Mouse (Mus musculus): ENCODE results near the gene Papolb. TPM values are rescaled to one million over a fixed set of nuclear protein-coding genes. Genes with fewer than 3 reads are reported as not detected.

The Papolb gene
- polyA plus RNA-seq, 1 experiment from 2014 or later, result not detected

GRCm38 (mm10) chr5:142524711-142525464 is 5.0 kb downstream of the Papolb start:
- DNase-seq (ENCODE audit: low spot score) (no peak), ATAC-seq (ENCODE audit: low FRiP score, low TSS enrichment) (no peak)
- no peak overlapping the region for H3K9ac ChIP-seq (ENCODE audit: low read length)
- H3K27me3 ChIP-seq (ENCODE audit: control insufficient read depth, insufficient read depth, low read length), result no peaks in the 10 kb centered on the region
- no peak overlapping the region for H3K27ac ChIP-seq (replicated peaks)
- no peak overlapping the region for H3K4me2 ChIP-seq (replicated peaks; ENCODE audit: low read depth)
- WGBS, result 61% methylated on average over 8 of the region's 8 CpGs
- no peaks in the 10 kb centered on the region for H3K4me1 ChIP-seq (replicated peaks; ENCODE audit: control insufficient read depth, insufficient read depth)
- TF ChIP-seq CTCF (IDR thresholded peaks at IDR 0.05; ENCODE audit: low read depth) (no peak), EP300 (optimal IDR thresholded peaks at IDR 0.05) (no peak)
- no peaks in the 10 kb centered on the region for H3K36me3 ChIP-seq (ENCODE audit: control insufficient read depth, insufficient read depth, low read length)
- H3K9me3 ChIP-seq (ENCODE audit: control insufficient read depth, low read length), result no peaks in the 10 kb centered on the region
- no peak overlapping the region for H3K4me3 ChIP-seq (ENCODE audit: low read depth, low read length)

GRCm38 (mm10) chr5:142521195-142521866 is 8.5 kb downstream of the Papolb start:
- no peak overlapping the region for H3K4me3 ChIP-seq (ENCODE audit: low read depth, low read length)
- WGBS, result 76% methylated on average over 11 of the region's 11 CpGs
- H3K27ac ChIP-seq (replicated peaks), result no peak overlapping the region
- ATAC-seq (ENCODE audit: low FRiP score, low TSS enrichment) (no peak), DNase-seq (ENCODE audit: low spot score) (no peak)
- H3K9me3 ChIP-seq (ENCODE audit: control insufficient read depth, low read length), result no peaks in the 10 kb centered on the region
- H3K9ac ChIP-seq (ENCODE audit: low read length), result no peak overlapping the region
- H3K4me2 ChIP-seq (replicated peaks; ENCODE audit: low read depth), result no peak overlapping the region
- H3K4me1 ChIP-seq (replicated peaks; ENCODE audit: control insufficient read depth, insufficient read depth), result no peaks in the 10 kb centered on the region
- TF ChIP-seq EP300 (optimal IDR thresholded peaks at IDR 0.05) (no peak), CTCF (IDR thresholded peaks at IDR 0.05; ENCODE audit: low read depth) (no peak)
- H3K36me3 ChIP-seq (ENCODE audit: control insufficient read depth, insufficient read depth, low read length), result no peaks in the 10 kb centered on the region
- no peaks in the 10 kb centered on the region for H3K27me3 ChIP-seq (ENCODE audit: control insufficient read depth, insufficient read depth, low read length)

GRCm38 (mm10) chr5:142520360-142520759 is 9.5 kb downstream of the Papolb start:
- H3K4me3 ChIP-seq (ENCODE audit: low read depth, low read length), result no peak overlapping the region
- no peaks in the 10 kb centered on the region for H3K27me3 ChIP-seq (ENCODE audit: control insufficient read depth, insufficient read depth, low read length)
- H3K27ac ChIP-seq (replicated peaks), result no peak overlapping the region
- H3K4me1 ChIP-seq (replicated peaks; ENCODE audit: control insufficient read depth, insufficient read depth), result no peaks in the 10 kb centered on the region
- H3K4me2 ChIP-seq (replicated peaks; ENCODE audit: low read depth), result no peak overlapping the region
- TF ChIP-seq CTCF (IDR thresholded peaks at IDR 0.05; ENCODE audit: low read depth), result no peak
- WGBS, result 57% methylated on average over 4 of the region's 4 CpGs
- no peaks in the 10 kb centered on the region for H3K36me3 ChIP-seq (ENCODE audit: control insufficient read depth, insufficient read depth, low read length)
- DNase-seq (ENCODE audit: low spot score) (no peak), ATAC-seq (ENCODE audit: low FRiP score, low TSS enrichment) (no peak)
- H3K9me3 ChIP-seq (ENCODE audit: control insufficient read depth, low read length), result no peaks in the 10 kb centered on the region
- H3K9ac ChIP-seq (ENCODE audit: low read length), result no peak overlapping the region

- H3K4me1 ChIP-seq (replicated peaks; ENCODE audit: control insufficient read depth, insufficient read depth), result no peaks in the 10 kb centered on the region
- TF ChIP-seq CTCF (IDR thresholded peaks at IDR 0.05; ENCODE audit: low read depth), result no peak
- TF ChIP-seq EP300 (optimal IDR thresholded peaks at IDR 0.05), result no peak
- H3K27ac ChIP-seq (replicated peaks), result no peak overlapping the region
- no peak overlapping the region for H3K4me3 ChIP-seq (ENCODE audit: low read depth, low read length)
- no peaks in the 10 kb centered on the region for H3K9me3 ChIP-seq (ENCODE audit: control insufficient read depth, low read length)
- DNase-seq (ENCODE audit: low spot score) (no peak), ATAC-seq (ENCODE audit: low FRiP score, low TSS enrichment) (no peak)
- WGBS, result 42% methylated on average over 6 of the region's 6 CpGs
- no peaks in the 10 kb centered on the region for H3K27me3 ChIP-seq (ENCODE audit: control insufficient read depth, insufficient read depth, low read length)
- H3K9ac ChIP-seq (ENCODE audit: low read length), result no peak overlapping the region
- no peak overlapping the region for H3K4me2 ChIP-seq (replicated peaks; ENCODE audit: low read depth)
- H3K36me3 ChIP-seq (ENCODE audit: control insufficient read depth, insufficient read depth, low read length), result no peaks in the 10 kb centered on the region
These were observed 10.9 kb downstream of the Papolb start for GRCm38 (mm10) chr5:142518973-142519372.

GRCm38 (mm10) chr5:142512112-142512511 is 17.8 kb downstream of the Papolb start:
- no peaks in the 10 kb centered on the region for H3K36me3 ChIP-seq (ENCODE audit: control insufficient read depth, insufficient read depth, low read length)
- TF ChIP-seq CTCF (IDR thresholded peaks at IDR 0.05; ENCODE audit: low read depth), result no peak
- no peak for TF ChIP-seq EP300 (optimal IDR thresholded peaks at IDR 0.05)
- H3K4me2 ChIP-seq (replicated peaks; ENCODE audit: low read depth), result no peak overlapping the region
- H3K4me3 ChIP-seq (ENCODE audit: low read depth, low read length), result no peak overlapping the region
- H3K27ac ChIP-seq (replicated peaks), result no peak overlapping the region
- WGBS, result 71% methylated on average over 4 of the region's 4 CpGs
- H3K9ac ChIP-seq (ENCODE audit: low read length), result no peak overlapping the region
- no peaks in the 10 kb centered on the region for H3K27me3 ChIP-seq (ENCODE audit: control insufficient read depth, insufficient read depth, low read length)
- ATAC-seq (ENCODE audit: low FRiP score, low TSS enrichment) (no peak), DNase-seq (ENCODE audit: low spot score) (no peak)
- H3K4me1 ChIP-seq (replicated peaks; ENCODE audit: control insufficient read depth, insufficient read depth), result peaks cover 2% of the 10 kb centered on the region; the same call in 1 of the 2 replicates
- no peaks in the 10 kb centered on the region for H3K9me3 ChIP-seq (ENCODE audit: control insufficient read depth, low read length)

GRCm38 (mm10) chr5:142510061-142510414 is 19.8 kb downstream of the Papolb start:
- H3K27me3 ChIP-seq (ENCODE audit: control insufficient read depth, insufficient read depth, low read length), result no peaks in the 10 kb centered on the region
- no peaks in the 10 kb centered on the region for H3K9me3 ChIP-seq (ENCODE audit: control insufficient read depth, low read length)
- no peak overlapping the region for H3K27ac ChIP-seq (replicated peaks)
- peaks cover 2% of the 10 kb centered on the region; the same call in 1 of the 2 replicates for H3K4me1 ChIP-seq (replicated peaks; ENCODE audit: control insufficient read depth, insufficient read depth)
- TF ChIP-seq CTCF (IDR thresholded peaks at IDR 0.05; ENCODE audit: low read depth) (no peak), EP300 (optimal IDR thresholded peaks at IDR 0.05) (no peak)
- ATAC-seq (ENCODE audit: low FRiP score, low TSS enrichment), result no peak
- DNase-seq (ENCODE audit: low spot score), result no peak
- no peak overlapping the region for H3K4me2 ChIP-seq (replicated peaks; ENCODE audit: low read depth)
- H3K36me3 ChIP-seq (ENCODE audit: control insufficient read depth, insufficient read depth, low read length), result no peaks in the 10 kb centered on the region
- H3K9ac ChIP-seq (ENCODE audit: low read length), result no peak overlapping the region
- H3K4me3 ChIP-seq (ENCODE audit: low read depth, low read length), result no peak overlapping the region
- 70% methylated on average over 7 of the region's 7 CpGs for WGBS
